Mouse (Mus musculus) CD8-positive naive resting alpha-beta T cell, adult 2 months (primary cell): Measurements from ENCODE around the gene 4933411K16Rik.

Source experiments
- DNase-seq, 2 experiments: peaks; one replicate each; pipeline ENCODE4 v3.0.0; 2022; ENCODE audit warnings: low read depth in 2 of 2, low spot score in 2 of 2

4933411K16Rik gene

DNA sequence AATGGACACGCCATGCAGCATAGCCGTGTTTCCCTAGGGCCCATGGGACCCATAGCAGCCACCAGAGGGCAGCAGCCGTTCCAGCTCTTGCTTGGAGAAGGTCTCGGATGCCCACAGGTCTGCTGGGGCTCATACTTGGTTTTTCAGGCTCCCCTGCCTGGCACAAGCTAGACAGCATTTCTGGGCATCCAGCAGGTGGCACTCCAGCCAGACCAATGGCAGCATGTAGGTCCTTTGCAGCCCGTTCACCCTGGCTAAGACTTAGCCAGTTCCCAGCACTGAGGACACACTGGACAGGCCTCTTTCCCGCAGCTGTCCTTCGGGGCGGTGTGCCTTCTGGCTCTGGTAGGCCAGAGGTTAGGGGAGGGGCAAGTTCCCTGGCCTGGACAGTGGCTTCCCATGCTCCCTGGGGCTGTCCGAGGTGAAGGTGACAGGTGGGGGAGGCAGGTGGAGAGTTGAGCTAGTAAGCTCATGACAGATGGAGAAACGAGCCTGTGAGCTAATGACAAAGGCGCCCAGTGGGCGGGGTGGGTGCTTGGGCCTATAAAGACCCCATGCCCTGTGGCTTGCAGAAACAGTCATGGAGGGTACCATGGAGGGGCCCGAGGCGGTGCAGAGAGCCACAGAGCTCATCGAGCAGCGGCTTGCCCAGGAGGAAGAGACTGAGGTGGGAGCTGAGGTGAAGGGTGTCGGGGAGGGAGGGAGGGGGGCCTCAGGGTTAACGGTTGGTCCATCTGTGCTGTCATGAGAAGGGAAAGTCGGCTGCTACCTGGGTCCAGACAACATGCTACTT lies 16.4 kb upstream of the 4933411K16Rik start, which contains the start of gene Ankrd2:
Gene Ankrd2, plus strand, starts transcription at position 545 of the 793 bp plus-strand sequence.
- DNase-seq = peak; percentile 67 to 68

DNA sequence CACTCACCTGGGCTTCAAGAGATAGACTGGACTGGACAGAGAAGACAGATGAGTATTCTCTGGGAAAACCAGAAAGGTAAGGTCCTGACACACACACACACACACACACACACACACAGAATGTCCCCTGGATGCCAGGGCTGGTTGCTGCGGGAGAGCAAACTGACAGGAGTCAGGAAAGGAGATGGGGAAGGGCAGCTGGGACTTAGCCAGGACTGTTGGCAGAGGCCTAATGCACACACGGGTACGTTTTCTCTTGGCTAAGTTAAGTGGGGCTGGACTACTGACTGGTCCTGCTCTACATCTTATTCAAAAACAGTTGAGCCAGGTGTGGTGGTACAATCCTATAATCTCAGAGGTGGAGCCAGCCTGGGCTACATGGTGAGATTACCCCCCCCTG lies 15.7 kb upstream of the 4933411K16Rik start:
- no peak for DNase-seq

DNA sequence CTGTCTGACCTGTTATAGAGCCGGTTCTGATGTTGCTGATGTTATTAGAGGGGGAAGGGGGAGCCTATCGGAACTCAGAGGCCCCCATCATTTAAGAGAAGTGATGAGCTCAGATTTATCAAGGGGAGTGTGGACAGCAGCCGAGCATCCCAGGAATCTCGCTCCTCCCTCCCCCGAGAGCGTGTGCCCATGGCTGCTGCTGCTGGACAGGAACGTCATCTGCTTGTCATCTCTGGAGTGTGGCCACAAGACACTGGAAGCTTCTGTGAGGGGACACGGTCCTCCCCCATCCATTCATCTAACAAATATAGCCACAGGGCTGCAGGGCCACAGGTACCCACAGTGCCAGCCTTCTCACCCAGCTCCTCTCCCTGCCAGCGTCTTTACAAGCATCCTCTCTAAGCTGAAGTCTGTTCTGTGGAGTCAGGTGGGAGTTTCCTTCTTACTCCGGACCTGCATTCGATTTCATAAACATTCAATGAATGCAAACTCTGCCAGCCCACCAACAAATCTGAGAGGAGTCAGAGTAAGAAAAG lies 14.8 kb upstream of the 4933411K16Rik start:
- no peak for DNase-seq

DNA sequence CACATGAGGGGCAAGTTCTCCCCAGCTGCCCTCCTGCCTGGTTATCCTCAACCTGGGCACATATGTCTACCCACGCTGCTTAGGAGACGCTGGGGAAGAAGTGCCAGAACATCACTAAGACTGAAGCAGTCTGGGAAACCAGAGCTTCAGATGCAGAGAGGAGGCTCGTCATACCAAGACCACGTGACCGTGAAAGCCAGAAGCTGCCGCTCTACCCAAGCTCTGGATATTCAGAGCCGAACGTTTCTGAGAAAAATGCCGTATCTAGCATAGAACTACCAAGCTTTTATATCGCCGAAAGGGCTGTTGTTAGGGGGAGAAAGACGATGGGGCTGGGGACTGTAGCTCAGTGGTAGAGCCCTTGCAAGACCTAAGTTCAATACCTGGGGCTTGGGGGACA lies 13.7 kb upstream of the 4933411K16Rik start:
- no peak for DNase-seq

DNA sequence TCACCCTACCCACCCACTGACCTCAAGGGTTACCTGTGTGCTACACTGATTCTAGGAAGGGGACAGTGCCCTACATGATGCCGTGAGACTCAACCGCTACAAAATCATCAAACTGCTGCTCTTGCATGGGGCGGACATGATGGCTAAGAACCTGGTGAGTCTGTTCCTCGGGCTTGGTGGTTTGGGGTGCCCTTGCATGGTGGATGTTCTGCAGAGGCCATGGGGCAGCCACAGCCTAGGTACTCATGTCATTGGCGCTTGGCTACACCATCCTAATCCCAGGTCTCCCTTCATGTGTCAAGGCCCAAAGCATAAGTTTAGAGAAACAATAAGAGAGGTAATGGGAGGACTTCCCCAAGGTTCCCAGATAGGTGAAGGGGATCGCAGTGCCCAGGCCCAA lies 8.1 kb upstream of the 4933411K16Rik start:
- no peak for DNase-seq

DNA sequence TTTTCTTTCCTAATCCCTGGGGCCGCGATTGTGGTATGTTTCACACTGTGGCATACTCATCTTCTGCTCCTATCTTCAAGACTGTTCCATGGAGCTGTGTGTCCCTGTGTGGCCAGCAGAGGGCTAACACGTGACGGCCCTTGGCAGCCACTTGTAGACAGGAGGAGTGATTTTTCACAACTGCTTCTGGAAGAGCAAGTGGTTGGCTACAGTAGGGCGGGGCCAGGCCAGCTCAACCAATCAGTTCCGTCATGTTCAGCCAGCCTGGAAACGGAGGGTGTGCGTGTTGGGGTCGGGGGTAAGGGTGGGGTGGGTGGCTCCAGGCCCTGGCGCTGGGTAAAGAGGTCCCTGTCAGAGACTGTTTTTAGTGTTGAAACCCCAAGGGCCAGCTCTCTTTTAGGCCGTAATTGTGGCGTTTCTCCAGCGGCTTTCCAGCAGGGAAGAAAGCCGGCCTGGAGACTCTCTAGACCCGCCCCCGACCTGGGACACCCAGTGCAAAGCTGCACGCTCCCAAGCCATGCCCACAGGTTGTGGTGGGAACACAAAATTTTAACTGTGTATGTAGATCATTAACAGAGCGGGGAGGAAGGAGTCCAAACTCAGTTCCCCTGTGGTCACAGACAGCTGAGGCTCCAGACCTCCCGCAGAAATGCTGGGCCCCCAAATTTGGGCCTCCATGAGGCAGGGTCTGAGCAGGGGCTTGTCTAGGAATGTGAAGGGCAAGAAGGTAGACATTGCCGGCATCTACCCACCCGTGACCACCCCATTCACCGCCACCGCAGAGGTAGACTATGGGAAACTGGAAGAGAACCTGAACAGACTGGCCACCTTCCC lies 6.6 kb upstream of the 4933411K16Rik start, which contains the start of gene Hoga1:
Gene Hoga1, plus strand, starts transcription at position 342 of the 834 bp plus-strand sequence.
- DNase-seq = peak; percentile 14 to 41

DNA sequence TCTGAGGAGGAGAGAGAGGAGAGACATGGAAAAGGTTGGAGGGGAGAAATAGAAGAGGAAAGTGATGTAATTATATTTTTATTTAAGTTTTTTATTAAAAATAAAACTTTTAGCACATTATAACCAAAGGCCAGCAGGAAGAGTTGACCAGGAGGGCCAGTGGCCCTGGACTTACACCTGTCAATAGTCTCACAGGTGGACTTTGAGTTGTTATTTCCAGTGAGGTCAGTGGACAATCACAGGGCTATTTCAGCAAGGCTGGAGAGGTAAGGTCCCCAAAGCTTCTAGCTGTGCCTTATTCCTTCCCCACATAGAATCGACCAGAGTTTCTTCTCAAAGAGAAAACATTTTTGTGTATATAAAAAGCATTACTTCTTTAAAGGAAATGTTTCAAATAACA lies 1.8 kb upstream of the 4933411K16Rik start:
- no peak for DNase-seq

DNA sequence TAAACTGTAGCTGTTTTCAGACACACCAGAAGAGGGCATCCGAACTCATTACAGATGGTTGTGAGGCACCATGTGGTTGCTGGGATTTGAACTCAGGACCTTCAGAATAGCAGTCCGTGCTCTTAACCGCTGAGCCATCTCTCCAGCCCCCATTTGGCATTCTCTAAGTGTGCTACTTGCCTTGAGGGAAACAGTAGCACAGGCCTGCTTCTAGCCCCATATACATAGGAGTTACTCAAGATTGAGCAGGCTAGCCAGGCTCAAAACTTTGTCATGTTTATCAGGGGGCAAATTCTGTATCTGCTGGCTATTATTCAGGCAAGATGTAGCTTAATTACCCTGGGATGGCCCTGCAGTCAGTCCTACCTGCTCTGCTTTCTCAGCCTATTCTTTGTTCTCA lies 697 bp upstream of the 4933411K16Rik start:
- DNase-seq = no peak

DNA sequence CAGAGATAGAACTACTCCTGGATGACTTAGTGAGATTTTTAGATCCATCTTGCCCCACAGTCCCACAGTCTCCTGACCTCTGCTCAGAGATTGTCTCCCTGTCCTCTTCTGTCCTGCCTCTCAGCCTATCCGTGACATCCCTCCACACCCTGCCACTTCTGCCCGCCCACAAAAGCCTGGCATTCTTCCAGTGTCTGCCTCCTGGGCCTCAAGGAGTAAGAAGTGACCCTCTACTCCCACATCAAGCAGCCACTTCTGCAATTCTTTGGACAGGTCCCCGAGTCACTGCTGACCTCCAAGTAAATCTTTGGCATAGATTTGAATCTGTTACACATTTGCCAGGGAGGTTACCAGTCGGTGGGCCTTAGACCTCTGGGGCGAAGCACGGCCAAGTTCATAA lies 2.2 kb downstream of the 4933411K16Rik start:
- no peak for DNase-seq

DNA sequence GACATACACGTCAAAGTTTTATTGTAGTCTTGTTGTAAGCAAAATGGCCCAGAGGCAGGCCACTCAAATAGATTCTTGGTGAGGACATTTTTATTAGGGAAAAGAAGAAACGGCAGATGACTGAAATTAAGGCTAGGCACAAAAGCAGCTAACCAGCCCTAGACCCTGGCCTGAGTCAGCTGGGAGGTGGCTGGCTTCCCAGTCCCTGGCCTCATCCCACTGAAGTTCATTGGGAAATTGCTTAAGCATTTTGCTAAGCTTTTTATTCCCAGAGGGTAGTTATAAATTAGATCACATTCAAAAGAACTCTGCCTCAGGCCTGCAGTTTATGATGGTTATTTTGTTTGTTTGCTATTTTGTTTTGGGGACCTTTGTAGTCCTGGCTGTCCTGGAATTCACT lies 3.8 kb downstream of the 4933411K16Rik start:
- DNase-seq = no peak

DNA sequence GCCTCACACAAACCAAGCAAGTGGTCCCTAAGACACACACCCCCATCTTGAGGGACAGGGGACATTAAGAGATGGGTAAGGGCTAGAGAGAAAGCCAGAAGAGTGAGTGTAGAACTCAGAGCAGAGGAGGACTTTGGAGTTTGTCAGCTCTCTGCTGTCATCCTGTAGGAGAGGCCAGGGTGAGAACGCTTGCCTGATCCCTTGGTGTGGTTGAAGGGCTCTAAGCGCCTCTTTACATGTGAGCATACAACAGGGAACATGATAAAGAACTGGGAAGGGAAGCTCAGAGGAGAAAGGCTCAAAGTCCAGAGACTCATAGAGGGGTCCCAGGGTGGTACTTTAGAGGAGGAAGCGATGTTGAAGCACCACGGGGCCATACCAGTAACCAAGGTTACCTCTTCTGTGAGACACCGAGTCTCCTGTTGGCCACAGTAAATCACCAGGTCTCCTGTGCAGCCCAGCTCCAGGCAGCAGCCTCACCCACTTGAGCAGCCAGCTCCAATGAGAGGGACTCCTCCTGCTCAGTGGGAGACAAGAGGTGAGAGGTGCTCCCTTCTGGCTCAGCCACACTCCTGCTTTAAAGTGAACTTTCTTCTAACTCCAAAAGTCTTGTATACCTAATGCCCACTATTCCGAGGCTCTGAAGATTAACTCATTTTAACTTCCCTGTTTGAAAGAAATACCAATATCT lies 4.8 kb downstream of the 4933411K16Rik start:
- no peak for DNase-seq

DNA sequence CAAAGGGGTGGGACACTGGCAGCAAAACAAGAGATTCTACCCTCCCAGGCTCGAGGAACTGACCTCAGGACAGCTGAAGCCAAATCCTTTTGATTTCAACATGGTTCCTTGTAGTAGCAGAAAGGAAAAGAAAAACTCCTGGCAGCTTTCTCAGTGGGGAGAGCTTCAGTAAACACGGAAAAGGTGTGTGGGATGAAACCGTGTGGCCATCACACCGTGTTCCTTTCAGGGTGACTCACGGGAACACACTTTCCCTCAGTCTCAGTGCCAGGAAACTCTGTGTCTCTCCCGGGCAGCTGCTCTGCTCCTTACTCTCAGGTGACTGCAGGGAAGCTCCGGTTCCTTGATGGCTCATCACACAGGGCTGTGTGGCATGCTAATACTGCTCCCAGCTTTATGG lies 6.4 kb downstream of the 4933411K16Rik start:
- DNase-seq = no peak

DNA sequence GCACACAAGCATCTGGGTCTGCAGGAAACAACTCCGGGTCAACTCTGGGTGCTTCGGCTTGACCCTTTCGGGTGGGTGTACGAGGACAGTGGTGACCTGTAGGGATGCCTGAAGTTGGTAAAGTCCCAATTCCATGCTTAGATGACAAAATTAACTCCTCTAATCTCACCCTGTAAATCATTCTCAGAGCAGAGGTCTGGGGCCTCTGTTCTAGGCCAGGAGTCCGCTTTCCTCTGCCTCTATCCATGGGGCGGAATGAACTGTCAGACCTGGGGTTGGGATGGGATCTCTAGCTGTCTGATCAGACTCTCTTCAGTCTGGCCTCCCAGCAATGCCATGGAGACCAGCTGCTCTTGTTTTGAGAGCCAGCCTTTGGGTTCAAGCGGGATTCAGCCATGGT lies 9.4 kb downstream of the 4933411K16Rik start:
- DNase-seq = no peak

DNA sequence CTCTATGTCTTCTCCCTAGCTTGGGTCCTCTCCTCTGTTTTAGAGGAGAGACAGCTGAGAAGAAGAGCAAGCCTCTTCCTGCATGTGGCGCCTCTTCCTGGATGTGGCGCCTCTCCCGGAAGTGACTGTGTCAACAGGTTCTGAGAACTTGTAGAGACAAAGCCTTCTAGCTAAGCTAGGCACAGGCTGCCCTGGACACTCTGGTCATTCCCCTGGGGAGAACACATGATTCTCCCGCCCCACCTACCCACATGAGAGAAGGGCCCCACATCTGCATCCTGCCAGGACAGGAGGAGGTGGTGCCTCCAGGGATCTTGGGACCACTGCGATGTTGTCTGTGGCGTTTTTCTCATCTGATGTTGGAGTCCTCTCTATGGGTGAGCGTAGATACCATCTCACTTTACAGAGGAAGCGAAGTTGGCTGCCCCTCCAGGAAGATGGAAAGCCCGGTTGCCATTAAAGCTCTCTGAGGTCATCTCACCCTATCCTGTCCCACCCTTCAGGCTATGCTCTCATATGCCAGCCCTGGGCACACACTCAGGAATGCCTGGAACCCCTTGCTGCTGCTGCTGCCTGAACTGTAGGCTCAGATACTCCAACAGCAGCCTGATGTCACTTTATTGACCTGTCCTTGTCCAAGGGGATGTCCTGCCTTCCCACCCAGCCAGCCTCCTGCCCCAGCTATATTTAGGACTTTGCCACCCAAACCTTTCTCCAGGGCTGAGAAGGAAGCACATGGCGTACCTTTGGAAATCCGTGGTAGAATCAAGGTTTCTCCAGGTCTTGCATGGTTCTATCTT lies 16.6 kb downstream of the 4933411K16Rik start:
- no peak for DNase-seq

DNA sequence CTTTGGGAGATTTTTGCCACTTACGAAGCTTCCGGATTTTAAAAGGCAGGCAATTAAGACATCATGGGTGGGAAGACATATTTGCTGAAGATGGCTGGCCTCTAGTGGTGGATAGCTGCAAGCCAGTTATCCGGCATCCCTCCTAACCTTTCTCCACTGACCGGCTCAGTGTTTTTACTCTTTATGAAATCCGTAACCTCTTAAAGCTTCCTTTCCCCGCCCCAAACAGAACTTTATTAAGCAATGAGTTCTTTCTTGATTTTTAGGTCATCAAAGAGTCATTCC lies 17.1 kb downstream of the 4933411K16Rik start:
- DNase-seq = no peak

DNA sequence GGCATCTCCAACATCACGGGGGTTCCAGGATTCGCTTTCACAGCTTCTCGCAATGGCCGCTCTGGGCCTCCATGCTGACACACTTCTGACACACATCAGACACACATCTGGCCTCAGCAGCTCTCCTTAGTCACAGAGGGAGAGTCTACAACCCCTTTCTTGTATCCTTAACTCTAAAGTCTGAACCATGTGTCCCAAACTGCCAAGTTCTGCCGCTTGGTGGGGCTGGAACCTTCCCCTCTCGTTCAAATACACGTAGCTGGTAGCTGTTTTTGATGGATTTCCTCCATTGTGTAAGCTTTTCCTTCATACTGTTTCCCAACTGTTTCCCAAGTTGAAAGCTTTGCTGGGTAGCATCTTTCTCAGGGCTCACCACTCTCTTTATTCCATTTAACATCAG lies 19.2 kb downstream of the 4933411K16Rik start:
- DNase-seq = no peak

DNA sequence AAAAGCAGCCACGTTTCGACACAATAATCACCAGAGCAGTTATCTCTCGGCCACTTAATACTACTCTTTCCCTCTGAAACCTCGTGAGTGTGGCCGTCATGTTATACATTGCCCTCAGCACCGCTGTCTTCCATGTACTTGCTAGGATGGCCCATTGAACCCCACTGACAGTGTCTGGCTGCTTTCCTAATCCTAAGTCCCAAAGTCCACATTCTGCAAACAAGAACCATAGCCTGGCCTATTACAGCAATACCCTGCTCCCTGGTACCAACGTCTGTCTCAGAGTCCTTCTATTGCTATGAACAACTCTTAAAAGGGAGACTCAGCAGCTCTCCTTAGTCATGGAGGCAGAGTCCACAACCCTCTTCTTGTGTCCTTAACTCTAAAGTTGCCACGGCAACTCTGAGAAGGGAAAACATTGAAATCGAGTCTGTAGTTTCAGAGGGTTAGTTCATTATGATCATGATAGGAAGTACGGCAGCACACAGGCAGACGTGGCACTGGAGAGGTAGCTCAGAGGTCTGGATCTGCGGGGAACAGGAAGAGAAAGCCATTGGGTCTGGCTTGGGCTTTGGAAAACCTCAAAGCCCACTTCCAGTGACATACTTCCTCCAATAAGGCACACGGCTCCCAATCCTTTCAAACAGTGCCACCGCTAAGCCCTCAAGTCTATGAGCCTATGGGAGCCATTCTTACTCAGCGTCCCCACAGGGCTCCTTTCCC lies 20.0 kb downstream of the 4933411K16Rik start:
- DNase-seq = no peak

DNA sequence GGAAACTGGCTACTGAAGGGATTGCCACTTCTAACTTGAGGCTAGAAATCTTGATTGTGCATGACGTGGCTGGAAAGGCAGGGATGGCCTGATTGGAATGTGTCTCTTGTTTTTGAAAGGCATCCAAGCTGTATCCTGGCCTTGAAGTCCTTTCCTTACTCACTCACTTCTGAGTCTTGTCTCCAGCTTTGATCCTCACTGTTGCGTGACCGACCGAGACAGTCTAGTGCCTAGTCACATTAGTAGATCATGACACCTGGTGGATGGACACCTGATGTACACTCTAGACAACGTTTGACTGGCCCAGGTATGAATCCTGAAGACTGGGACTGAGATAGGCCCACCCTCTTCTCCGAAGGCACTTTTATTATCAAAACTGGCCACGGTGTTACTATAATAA lies 20.8 kb downstream of the 4933411K16Rik start:
- no peak for DNase-seq

DNA sequence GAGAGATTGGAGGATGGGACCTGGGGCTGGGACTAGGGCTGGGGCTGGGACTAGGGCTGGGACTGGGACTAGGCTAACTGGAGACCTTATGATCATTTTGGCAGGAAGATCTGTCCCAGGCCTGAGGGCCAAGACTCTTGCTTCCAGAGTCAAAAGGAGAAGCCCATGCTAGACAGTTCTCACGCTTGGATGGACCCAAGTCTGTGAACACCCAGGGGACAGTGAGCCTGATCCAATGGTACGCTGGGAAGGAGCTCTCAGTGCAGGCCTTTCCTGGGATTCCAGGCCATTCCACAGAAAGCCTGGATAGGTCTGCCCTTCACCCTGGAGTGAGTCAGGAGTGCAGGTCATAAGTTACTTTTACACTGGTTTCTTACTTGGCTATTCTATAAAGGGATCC lies 23.0 kb downstream of the 4933411K16Rik start:
- no peak for DNase-seq

DNA sequence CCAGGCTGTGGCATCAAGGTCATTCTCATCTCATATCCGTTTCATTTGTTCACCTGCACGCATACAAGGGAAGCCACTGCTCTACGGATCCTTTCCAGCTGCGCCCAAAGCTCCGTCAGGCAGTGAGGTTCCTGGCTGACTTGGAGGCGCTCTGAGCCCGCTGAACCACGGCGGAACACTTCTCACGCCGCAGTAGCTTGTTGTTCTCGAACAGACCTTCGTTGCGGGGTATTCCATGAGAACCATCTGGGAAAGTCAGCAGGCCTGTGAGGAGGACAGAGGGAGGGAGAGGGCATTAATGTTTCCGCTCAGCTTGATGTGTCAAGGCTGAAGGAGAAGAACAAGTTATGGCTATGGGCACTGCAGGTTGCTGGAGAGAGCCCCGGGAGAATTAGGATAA lies 23.9 kb downstream of the 4933411K16Rik start:
- DNase-seq = no peak
